Mouse (Mus musculus) liver, embryonic 14.5 days (tissue): ENCODE measurements around the gene Pip4p1. TPM values are rescaled to one million over a fixed set of nuclear protein-coding genes. Genes with fewer than 3 reads are reported as not detected.
A peak's percentile ranks its signal among the peaks of the same experiment; 100 is the strongest.
"Not testable (repeated sequence)": the region's sequence is repeated elsewhere in the genome, so short reads cannot be mapped to it uniquely, and the experiment has no call there.

ENCODE experiments used
- ATAC-seq: fragments of 200-750 bp; cut with Nextera tagmentation; 2 replicates; pipeline ENCODE4 v1.8.0; 2017; ENCODE audit warnings: moderate number of reproducible peaks, mild to moderate bottlenecking, moderate library complexity; ENCODE audit not compliant: insufficient read depth
- DNase-seq, 3 experiments: peaks; one replicate each; pipeline ENCODE4 v3.0.0-alpha.2; 2012 to 2013; ENCODE audit warnings: low read depth in 3 of 3, low spot score in 3 of 3
- H3K27ac ChIP-seq: fragments of 300-500 bp; sonication (generic); 2 replicates; pipeline ENCODE4 v1.5.1; 2014; ENCODE audit warnings: moderate library complexity, mild to moderate bottlenecking, control low read depth, inconsistent platforms
- H3K27me3 ChIP-seq: fragments of 300-500 bp; sonication (generic); 2 replicates; pipeline ENCODE4 v1.6.1; 2014; ENCODE audit warnings: mild to moderate bottlenecking, low read length, moderate library complexity; ENCODE audit not compliant: control insufficient read depth, insufficient read depth
- H3K36me3 ChIP-seq: fragments of 300-500 bp; sonication (generic); replicated peaks from 2 replicates; pipeline ENCODE4 v1.6.1; 2014; ENCODE audit warnings: low read depth; ENCODE audit not compliant: control insufficient read depth, insufficient read depth
- H3K4me1 ChIP-seq, 2 experiments: fragments of 200-500 bp in 1 of 2; fragments of 300-500 bp in 1 of 2; sonication (generic) in 1 of 2; replicated peaks; 2 replicates each; pipeline ENCODE4 v1.6.1; 2012 to 2014; ENCODE audit warnings: antibody characterized with exemption in 1 of 2, inconsistent platforms in 1 of 2, low read length in 1 of 2; ENCODE audit not compliant: control insufficient read depth in 2 of 2, insufficient read depth in 2 of 2
- H3K4me2 ChIP-seq: fragments of 300-500 bp; sonication (generic); 2 replicates; pipeline ENCODE4 v1.6.1; 2014; ENCODE audit warnings: low read depth, mild to moderate bottlenecking, control low read depth, moderate library complexity
- H3K4me3 ChIP-seq, 2 experiments: fragments of 200-500 bp in 1 of 2; fragments of 300-500 bp in 1 of 2; sonication (generic) in 1 of 2; 2 replicates each; pipeline ENCODE4 v1.5.1; 2012 to 2014; ENCODE audit warnings: low read depth in 2 of 2, low read length in 2 of 2, mild to moderate bottlenecking in 2 of 2, control low read depth in 1 of 2, inconsistent platforms in 1 of 2, moderate library complexity in 1 of 2; ENCODE audit not compliant: insufficient read depth in 1 of 2
- H3K9ac ChIP-seq: fragments of 300-500 bp; sonication (generic); replicated peaks from 2 replicates; pipeline ENCODE4 v1.6.1; 2014; ENCODE audit warnings: mild to moderate bottlenecking, control low read depth, moderate library complexity
- H3K9me3 ChIP-seq: fragments of 300-500 bp; sonication (generic); 2 replicates; pipeline ENCODE4 v1.6.1; 2016; ENCODE audit warnings: low read length, mixed read lengths; ENCODE audit not compliant: control insufficient read depth
- CTCF ChIP-seq: IDR thresholded peaks from 2 replicates; pipeline ENCODE4 v1.5.1; 2016; ENCODE audit warnings: antibody characterized with exemption, low read depth, control low read depth
- EP300 ChIP-seq: IDR thresholded peaks from 2 replicates; pipeline ENCODE4 v1.6.1; 2016; ENCODE audit warnings: antibody characterized with exemption, low read depth
- WGBS: fragments of 180-500 bp; shearing (Covaris S2); extraction: QIAGEN DNeasy Blood & Tissue Kit; methylation state at CpG from one replicate; pipeline ENCODE4 v1.1.7; 2014; ENCODE audit not compliant: insufficient replicate concordance; 5-methylcytosine and 5-hydroxymethylcytosine counted together
- polyA plus RNA-seq, 2 experiments: library from polyadenylated mRNA; depleted of rRNA in 1 of 2; stranded (reverse) in 1 of 2; unstranded in 1 of 2; fragments of >200 nt; fragmentation: Nextera tagmentation in 1 of 2; extraction: Ambion mirVana in 1 of 2; gene quantifications; 2 replicates each; pipeline versions ENCODE4 v1.2.1 to v1.2.3; 2012 to 2014

The Pip4p1 gene
- polyA plus RNA-seq (2012; rRNA removed), result 16.7 and 24.7 TPM in 2 replicates
- 16.9 and 18.7 TPM in 2 replicates for polyA plus RNA-seq (2014; fragmentation: Nextera tagmentation; extraction: Ambion mirVana)

DNA sequence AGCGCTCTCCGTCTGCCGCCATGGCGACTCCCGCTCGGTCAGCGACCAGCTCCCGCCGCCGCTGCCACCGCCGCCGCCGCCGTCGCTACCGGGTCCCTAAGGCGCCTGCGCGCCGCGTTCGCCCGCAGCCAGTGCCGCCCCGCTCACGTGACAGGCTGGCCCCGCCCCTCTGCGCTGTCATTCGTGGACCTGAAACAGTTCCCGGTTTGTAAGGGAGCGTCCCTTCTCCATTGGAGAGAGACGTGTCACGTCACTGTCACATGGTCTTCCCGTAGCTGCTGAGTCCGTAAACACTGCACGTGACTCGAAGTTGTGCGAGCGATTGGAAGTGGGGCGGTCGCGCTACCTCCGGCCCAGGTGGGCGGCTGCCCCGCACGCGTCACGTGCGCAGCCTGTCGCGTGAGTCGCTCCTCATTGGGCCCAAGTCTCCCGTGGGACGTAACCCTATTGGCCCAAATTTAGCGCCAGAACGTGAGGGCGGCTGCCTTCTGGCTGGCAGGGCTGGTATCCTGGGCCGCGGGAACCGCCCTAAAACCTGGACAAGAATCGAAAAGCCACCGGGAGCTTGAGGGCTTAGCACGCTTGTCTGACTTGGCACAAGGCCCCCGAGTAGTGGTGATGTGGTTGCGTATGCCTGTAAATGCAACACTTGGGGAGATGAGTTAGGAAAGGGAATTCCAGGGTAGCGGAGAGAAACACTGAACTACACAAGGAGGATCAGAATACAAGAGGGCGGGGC, at the start of gene Pip4p1, which contains the start of gene Pnp:
Pip4p1 (minus strand) TSS at position 103 of the 739 bp plus-strand sequence.
Pnp (plus strand) TSS at position 329 of the 739 bp plus-strand sequence.
- Histone ChIP-seq H3K27me3 (no peaks in the 10 kb centered on the region), H3K4me2 (peak within 1 kb of the TSS; percentile 89), H3K9me3 (no peaks in the 10 kb centered on the region), H3K27ac (peak within 1 kb of the TSS; percentile 74), H3K4me3 (peak within 1 kb of the TSS; percentile 71 to 84), H3K9ac (peak within 1 kb of the TSS; percentile 79), H3K36me3 (peaks cover 31% of the 10 kb centered on the region), H3K4me1 (peaks cover 13 to 21% of the 10 kb centered on the region in 2 experiments)
- peak; percentile 96 for ATAC-seq
- peak; percentile 100 for DNase-seq
- WGBS, result under 1% methylated on average over 57 of the region's 68 CpGs
- TF ChIP-seq EP300, result no peak; the same call in 1 of the 2 replicates
- no peak for TF ChIP-seq CTCF

DNA sequence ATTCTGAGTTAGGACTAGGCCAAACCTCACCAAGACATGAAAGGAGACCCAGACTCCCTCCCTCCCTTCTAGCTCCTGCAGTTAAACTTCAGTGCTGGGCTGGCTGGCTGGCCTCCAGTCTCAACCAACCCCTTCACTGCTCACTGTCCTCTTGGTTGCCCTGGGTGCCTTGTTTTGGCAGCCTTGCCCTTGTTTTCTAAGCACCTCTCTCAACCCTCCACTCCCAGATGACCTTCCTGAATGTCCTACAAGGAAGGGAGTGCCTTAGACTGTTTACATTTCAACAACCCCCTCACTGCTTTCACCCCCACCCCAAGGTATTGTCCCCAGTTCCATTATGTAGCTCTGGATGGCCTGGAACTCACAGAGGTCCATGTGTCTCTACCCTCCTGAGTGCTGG, 49.0 kb upstream of the Pip4p1 start:
- Histone ChIP-seq H3K27ac (no peak overlapping the region), H3K9ac (no peak overlapping the region), H3K4me3 (no peak overlapping the region), H3K9me3 (no peaks in the 10 kb centered on the region), H3K27me3 (no peaks in the 10 kb centered on the region), H3K4me1 (peaks cover 0 to 3% of the 10 kb centered on the region in 2 experiments; a peak in 1 of 4 replicates), H3K36me3 (no peaks in the 10 kb centered on the region), H3K4me2 (no peak overlapping the region)
- DNase-seq, result no peak
- TF ChIP-seq CTCF, result no peak
- no peak for TF ChIP-seq EP300
- no peak for ATAC-seq

DNA sequence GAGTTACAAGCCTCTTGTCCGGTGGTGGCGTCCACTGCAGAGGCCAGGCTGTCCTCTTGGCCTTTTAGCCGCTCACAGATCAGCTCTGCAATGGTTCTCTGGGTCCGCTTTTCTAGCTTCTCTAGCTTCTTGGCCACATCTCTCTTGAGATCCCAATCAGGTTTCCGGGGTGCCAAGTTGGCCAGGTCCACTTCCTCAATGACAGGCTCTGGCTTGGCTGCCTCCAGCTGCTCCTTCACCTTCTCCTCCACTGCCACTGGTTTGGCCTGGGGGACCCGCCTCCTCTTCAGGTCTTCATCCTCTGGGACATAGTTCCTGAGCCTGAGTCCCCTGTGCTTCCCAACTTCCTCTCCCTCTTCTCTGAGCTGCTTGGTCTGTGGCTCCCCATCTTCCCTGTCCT, 47.8 kb upstream of the Pip4p1 start:
- ATAC-seq, result not testable (repeated sequence)

DNA sequence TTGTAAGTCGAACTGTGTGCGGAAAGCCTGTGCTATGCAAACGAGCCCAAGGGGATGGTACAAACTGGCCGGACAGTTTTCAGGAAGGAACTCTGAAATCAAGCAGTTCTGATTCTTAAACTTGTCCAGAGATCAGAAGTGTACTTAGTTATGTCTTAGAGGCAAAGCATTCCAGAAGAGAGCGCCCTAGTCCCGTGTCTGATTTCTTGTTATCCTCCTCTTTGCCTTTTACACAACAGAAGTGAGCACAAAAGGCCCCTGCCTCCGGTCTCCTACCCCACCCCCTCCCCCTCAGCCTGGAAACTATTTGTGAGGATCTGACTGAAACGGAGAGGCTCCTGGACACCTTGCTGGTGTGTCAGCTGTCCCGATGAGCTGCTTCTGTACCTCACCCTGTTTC, 46.0 kb upstream of the Pip4p1 start:
- no peaks in the 10 kb centered on the region for H3K9me3 ChIP-seq
- WGBS, result 31% methylated on average over 9 of the region's 9 CpGs
- H3K4me1 ChIP-seq, result peaks cover 0 to 3% of the 10 kb centered on the region in 2 experiments; a peak in 1 of 4 replicates
- DNase-seq (no peak), ATAC-seq (no peak)
- H3K9ac ChIP-seq, result no peak overlapping the region
- H3K27ac ChIP-seq, result no peak overlapping the region
- H3K36me3 ChIP-seq, result no peaks in the 10 kb centered on the region
- no peak overlapping the region for H3K4me3 ChIP-seq
- no peaks in the 10 kb centered on the region for H3K27me3 ChIP-seq
- TF ChIP-seq EP300, result no peak
- no peak for TF ChIP-seq CTCF
- no peak overlapping the region for H3K4me2 ChIP-seq

More for the DNA sequence above, 47.8 kb upstream of the Pip4p1 start:
- not testable (repeated sequence) for H3K27ac ChIP-seq, H3K4me3 ChIP-seq, H3K4me2 ChIP-seq, H3K9me3 ChIP-seq, H3K27me3 ChIP-seq, H3K9ac ChIP-seq, H3K4me1 ChIP-seq, DNase-seq, H3K36me3 ChIP-seq
- WGBS, result 36% methylated on average over 6 of the region's 6 CpGs

DNA sequence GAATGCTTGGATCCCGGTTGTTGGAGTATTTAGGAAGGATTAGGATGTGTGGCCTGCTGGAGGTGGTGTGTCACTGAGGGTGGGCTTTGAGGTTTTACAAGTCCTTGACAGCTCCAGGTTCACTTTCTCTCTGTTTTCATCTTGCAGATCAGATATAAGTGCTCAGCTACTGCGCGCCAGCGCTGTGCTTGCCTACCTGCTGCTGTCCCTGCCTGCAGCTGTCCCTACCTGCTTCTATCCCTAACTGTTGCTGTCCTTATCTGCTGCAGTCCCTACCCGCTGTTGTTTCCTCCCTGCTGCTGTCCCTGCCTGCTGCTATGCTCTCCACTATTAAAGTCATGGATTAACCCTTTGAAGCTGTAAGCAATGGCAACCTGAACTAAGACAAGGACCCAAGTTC, 44.3 kb upstream of the Pip4p1 start:
- Histone ChIP-seq H3K9ac (no peak overlapping the region), H3K4me1 (peaks cover 0 to 5% of the 10 kb centered on the region in 2 experiments; a peak in 2 of 4 replicates), H3K36me3 (no peaks in the 10 kb centered on the region), H3K9me3 (no peaks in the 10 kb centered on the region), H3K27ac (no peak overlapping the region), H3K4me2 (no peak overlapping the region), H3K4me3 (no peak overlapping the region), H3K27me3 (no peaks in the 10 kb centered on the region)
- no peak for TF ChIP-seq EP300
- no peak for TF ChIP-seq CTCF
- DNase-seq (no peak), ATAC-seq (no peak)
- WGBS, result 48% methylated on average over 5 of the region's 5 CpGs
